Mouse (Mus musculus) liver, embryonic 14.5 days (tissue): ENCODE measurements around the gene Cacna1d.

Experiments used
- CTCF ChIP-seq: IDR thresholded peaks from 2 replicates; pipeline ENCODE4 v1.5.1; 2016; ENCODE audit warnings: antibody characterized with exemption, low read depth, control low read depth
- EP300 ChIP-seq: IDR thresholded peaks from 2 replicates; pipeline ENCODE4 v1.6.1; 2016; ENCODE audit warnings: antibody characterized with exemption, low read depth

GRCm38 (mm10) chr14:30365866-30366265 is 125.4 kb downstream of the Cacna1d start:
- TF ChIP-seq CTCF, result no peak
- no peak for TF ChIP-seq EP300
